Mouse (Mus musculus) ES-Bruce4 (cell line): ENCODE data around the gene Rpap1.

Experiments used
- CTCF ChIP-seq: IDR thresholded peaks from one replicate; pipeline ENCODE4 v1.8.1; 2011; ENCODE audit warnings: low read depth, low read length
- EP300 ChIP-seq: IDR thresholded peaks from 2 replicates; pipeline ENCODE4 v1.6.1; 2011; ENCODE audit warnings: low read depth, low read length; ENCODE audit not compliant: insufficient read depth
- POLR2A ChIP-seq: IDR thresholded peaks from one replicate; pipeline ENCODE4 v1.8.1; 2011; ENCODE audit warnings: low read length; ENCODE audit not compliant: insufficient read depth

- TF ChIP-seq CTCF (no peak), POLR2A (no peak), EP300 (no peak)
Observed at GRCm38 (mm10) chr2:119804275-119804628, 16.9 kb upstream of the Rpap1 start.
